Mouse (Mus musculus) inflammation-experienced regulatory T-cells, adult 6 months (primary cell): ENCODE results near the gene Lrrc8d. TPM values are rescaled to one million over a fixed set of nuclear protein-coding genes. Genes with fewer than 3 reads are reported as not detected.

Experiments
- ATAC-seq: one replicate; pipeline ENCODE4 v1.8.0; 2017
- polyA plus RNA-seq, 3 experiments: library from polyadenylated mRNA; unstranded; fragments of 100-300 nt; shearing (Covaris generic); gene quantifications; one replicate each; pipeline ENCODE4 v1.2.1; 2017

Gene Lrrc8d
- polyA plus RNA-seq, 3 experiments from 2014 or later: 11.8 to 28.4 (median 26.5) TPM

GRCm38 (mm10) chr5:105822521-105823498, 123.0 kb downstream of the Lrrc8d start:
- no peak for ATAC-seq

GRCm38 (mm10) chr5:105824282-105824681, 124.5 kb downstream of the Lrrc8d start:
- no peak for ATAC-seq

- no peak for ATAC-seq
Measured at GRCm38 (mm10) chr5:105824827-105825226, 125.1 kb downstream of the Lrrc8d start.

GRCm38 (mm10) chr5:105826916-105827510, 127.2 kb downstream of the Lrrc8d start:
- no peak for ATAC-seq

GRCm38 (mm10) chr5:105828050-105828449, 128.3 kb downstream of the Lrrc8d start:
- ATAC-seq: no peak

GRCm38 (mm10) chr5:105829008-105829586, 129.3 kb downstream of the Lrrc8d start:
- no peak for ATAC-seq

GRCm38 (mm10) chr5:105832140-105832539, 132.4 kb downstream of the Lrrc8d start:
- ATAC-seq: no peak

GRCm38 (mm10) chr5:105833923-105834322, 134.2 kb downstream of the Lrrc8d start:
- no peak for ATAC-seq

- no peak for ATAC-seq
Measured at GRCm38 (mm10) chr5:105836006-105836405, 136.2 kb downstream of the Lrrc8d start.

- ATAC-seq: peak; percentile 71
Measured at GRCm38 (mm10) chr5:105839740-105840310, 140.1 kb downstream of the Lrrc8d start.

GRCm38 (mm10) chr5:105844044-105844753, 144.4 kb downstream of the Lrrc8d start:
- ATAC-seq: peak; percentile 22

- no peak for ATAC-seq
Measured at GRCm38 (mm10) chr5:105845041-105845440, 145.3 kb downstream of the Lrrc8d start.

GRCm38 (mm10) chr5:105847726-105848125, 148.0 kb downstream of the Lrrc8d start:
- no peak for ATAC-seq

- ATAC-seq: peak; percentile 89
Measured at GRCm38 (mm10) chr5:105849222-105849621, 149.5 kb downstream of the Lrrc8d start.

- no peak for ATAC-seq
Measured at GRCm38 (mm10) chr5:105849643-105850042, 149.9 kb downstream of the Lrrc8d start.

- no peak for ATAC-seq
Measured at GRCm38 (mm10) chr5:105853271-105853670, 153.5 kb downstream of the Lrrc8d start.

GRCm38 (mm10) chr5:105857486-105857885, 157.7 kb downstream of the Lrrc8d start:
- no peak for ATAC-seq

GRCm38 (mm10) chr5:105858754-105859694, 159.3 kb downstream of the Lrrc8d start:
- ATAC-seq: peak; percentile 48

GRCm38 (mm10) chr5:105859716-105860460, 160.1 kb downstream of the Lrrc8d start:
- ATAC-seq: no peak

- no peak for ATAC-seq
Measured at GRCm38 (mm10) chr5:105860461-105860835, 160.7 kb downstream of the Lrrc8d start.
